Mouse (Mus musculus) frontal cortex, adult (tissue): ENCODE data around the gene Snu13.

Source experiments
- ATAC-seq: cut with Nextera tagmentation; 2 replicates; pipeline ENCODE4 v1.9.2; 2017; ENCODE audit warnings: mild to moderate bottlenecking, moderate library complexity, mixed read lengths; ENCODE audit not compliant: low TSS enrichment

Snu13 gene

DNA sequence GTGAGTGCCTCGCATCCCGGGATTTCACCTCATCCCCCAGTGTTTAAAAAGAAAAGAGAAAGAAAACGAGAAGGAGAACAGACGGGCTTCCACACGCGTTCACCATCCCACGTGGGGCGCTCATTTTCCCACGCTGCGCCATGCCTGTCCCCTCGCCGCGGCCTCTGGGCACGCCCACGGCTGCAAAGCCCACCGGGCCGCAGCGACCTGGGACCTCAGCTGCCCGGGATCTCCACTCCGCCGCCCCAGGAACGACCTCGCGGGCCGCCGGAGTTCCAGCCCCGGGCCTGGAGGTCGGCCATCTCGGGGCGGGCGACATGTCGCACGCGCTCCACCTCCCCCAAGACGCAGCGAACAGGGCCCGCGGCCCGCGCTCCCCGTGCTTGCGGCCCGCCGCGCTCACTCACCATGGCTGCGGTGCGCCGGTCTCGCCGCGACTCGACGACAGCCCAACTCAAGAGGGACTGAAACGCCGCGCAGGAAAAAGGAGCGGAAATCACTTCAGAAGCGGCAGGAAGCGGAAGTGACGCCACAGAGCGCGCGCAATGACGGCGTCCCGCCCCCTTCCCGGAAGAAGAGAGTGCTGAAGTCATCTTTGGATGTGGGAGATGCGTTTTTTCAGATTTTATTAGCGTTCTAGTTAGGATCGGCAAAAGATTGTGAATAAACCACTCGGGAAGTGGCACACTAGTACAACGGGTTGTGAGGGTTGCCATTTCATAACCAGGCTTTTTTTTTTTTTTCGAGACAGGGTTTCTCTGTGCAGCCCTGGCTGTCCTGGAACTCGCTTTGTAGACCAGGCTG is at the start of gene Snu13:
TSS of gene Snu13 (minus strand) at position 519 of the 804 bp plus-strand sequence.
- ATAC-seq: peak; percentile 93

DNA sequence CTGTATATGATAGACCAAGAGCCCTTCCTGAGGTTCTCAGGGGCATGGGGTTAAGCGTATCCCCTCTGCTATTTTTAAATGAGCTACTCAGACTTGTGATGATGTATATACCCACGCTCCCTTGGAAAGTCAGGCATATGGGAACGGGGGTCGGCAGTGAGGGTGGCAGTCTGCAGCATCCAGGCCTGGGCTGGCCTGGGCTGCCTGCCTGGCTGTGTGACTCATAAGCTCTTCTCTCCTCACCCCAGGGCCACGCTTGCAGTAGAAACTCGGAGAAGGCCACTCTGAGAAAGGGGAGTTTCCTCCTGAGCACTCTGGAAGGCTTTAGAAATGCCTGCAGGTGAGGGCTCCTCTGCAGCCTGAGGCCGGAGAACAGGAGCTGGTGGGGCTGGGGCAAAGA is 43.7 kb upstream of the Snu13 start:
- peak; percentile 39; the same call in 1 of the 2 replicates for ATAC-seq

- peak; percentile 43 for ATAC-seq
Observed at GRCm38 (mm10) chr15:82087266-82087665, 39.9 kb upstream of the Snu13 start.

DNA sequence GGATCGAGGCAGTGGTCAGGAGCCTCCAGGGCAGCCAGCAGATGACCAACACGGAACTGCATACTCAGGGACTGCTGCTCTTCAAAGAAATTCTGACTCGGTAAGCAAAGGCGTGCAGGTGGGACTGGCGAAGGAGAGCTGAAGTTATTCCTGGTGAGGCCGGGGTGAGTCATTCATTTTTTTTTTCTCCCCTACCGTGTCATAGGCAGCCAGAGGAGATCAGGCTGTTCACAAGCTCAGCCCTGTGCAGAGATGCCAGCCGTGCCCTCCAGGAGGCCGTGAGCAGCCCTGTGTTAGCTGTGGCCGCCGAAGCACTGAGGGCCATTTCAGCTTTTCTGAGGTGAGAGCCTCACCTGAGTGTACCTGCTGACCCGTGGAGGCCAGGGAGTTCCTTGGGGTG is 38.7 kb upstream of the Snu13 start:
- peak; percentile 54 for ATAC-seq

- ATAC-seq: peak; percentile 69
Observed at GRCm38 (mm10) chr15:82085606-82086005, 38.2 kb upstream of the Snu13 start.

- peak; percentile 72 for ATAC-seq
Observed at GRCm38 (mm10) chr15:82081161-82081560, 33.8 kb upstream of the Snu13 start.

GRCm38 (mm10) chr15:82079883-82080282 is 32.5 kb upstream of the Snu13 start:
- no peak for ATAC-seq

DNA sequence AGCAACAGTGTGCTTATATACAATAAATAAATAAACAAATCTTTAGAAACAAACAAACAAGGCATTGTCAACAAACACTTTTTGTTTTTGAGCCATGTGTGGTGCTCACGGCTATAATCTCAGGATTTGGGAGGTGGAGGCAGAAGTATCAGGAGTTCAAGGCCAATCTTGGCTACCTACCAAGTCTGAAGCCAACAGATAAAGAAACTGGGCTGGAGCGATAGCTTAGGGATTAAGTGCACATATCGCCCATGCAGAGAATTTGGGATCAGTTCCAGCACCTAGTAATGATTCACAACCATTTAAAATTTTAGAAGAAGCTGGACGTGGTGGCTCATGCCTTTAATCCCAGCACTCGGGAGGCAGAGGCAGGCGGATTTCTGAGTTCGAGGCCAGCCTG is 26.1 kb upstream of the Snu13 start:
- ATAC-seq: no peak

GRCm38 (mm10) chr15:82071816-82072469 is 24.5 kb upstream of the Snu13 start:
- peak; percentile 78 for ATAC-seq

DNA sequence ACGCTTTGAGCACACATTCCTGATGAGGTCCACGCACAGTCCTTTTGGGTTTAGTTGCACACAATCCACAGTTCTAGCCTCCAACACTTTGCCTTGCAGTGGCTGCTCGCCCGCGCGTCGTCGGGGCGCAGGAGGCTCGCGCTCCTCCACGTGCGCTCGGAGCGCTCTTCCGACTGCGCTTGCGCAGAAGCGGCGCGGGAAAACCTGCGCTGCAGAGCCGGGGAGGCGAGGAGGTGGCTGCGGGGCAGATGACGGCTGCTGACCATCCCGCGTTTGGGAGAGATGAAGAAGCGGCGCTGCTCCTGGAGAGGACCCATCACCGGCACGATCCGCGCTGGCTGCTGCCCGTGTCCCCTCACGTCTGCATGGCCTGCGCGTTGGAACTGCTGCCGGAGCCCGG is 22.5 kb upstream of the Snu13 start, which contains the start of gene Mei1:
TSS of gene Mei1 (plus strand) at position 99 of the 400 bp plus-strand sequence.
- ATAC-seq: no peak

- ATAC-seq: peak; percentile 76; the same call in 1 of the 2 replicates
Observed at GRCm38 (mm10) chr15:82065511-82065910, 18.1 kb upstream of the Snu13 start.

DNA sequence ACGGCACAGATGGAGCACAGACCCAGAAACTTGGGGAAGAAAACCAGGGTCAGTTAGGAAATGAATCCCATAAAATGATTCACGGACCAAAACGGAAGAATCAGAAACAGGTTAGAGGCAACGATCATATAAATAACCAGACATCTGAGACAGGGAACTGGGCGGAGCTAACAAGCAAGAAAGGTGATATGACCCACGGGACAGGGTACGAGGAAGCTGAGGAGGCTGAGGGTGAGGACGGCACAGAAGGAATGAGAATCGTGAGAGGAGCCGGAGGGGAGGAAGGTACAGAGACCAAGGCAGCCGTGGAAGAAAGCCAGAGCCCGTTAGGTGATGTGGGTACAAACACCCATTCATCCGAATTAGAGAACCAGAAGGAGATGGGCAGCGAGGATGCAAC is 16.5 kb upstream of the Snu13 start:
- ATAC-seq: no peak

DNA sequence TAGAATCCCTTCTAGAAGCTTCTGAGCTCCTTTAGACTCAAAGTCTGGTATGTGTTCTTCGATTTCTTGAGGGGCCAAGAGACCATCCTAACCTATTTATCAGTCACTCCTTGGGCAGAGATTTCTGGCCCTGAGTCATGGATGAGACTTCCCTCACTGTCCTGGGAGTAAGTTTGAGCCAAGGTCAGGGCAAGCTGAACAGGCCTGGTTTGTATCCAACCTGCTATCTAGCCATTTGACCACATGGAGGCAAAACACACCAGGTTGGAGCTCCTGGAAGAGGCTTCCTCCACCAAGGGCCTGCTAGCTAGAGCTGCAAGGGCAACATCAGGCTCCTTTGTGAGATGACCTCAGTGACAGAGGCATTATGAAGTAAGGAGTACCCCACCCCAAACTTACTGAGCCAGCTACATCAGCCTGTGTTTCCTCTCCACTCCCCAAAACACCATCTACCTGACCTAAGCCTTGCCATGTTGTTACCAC is 11.4 kb upstream of the Snu13 start, which contains the start of gene 4930407I10Rik:
TSS of gene 4930407I10Rik (plus strand) at position 433 of the 483 bp plus-strand sequence.
- no peak for ATAC-seq

DNA sequence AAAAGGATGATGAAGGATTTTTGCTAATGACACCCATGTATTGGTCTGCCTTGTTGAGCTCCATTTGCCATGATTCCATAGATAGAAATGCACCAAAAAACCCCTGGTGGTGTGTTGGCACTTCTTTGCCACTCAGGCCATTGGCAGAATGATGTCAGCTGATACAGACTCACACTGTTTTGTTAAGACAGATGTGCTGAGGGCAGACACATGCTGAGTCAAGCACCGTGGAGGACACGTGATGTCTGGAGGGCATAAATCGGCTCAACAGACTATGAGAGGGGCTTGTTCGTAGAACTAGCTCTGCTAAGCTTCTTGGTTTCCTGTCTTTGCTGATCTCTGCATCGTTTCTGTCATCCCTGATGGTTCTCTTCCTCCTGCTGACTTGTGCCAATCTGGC is 5.1 kb upstream of the Snu13 start:
- ATAC-seq: no peak

GRCm38 (mm10) chr15:82046246-82046891 is 1.0 kb downstream of the Snu13 start:
- 0 out of 2 replicates have a peak, but pooled peaks have one; percentile 17 for ATAC-seq

- no peak for ATAC-seq
Observed at GRCm38 (mm10) chr15:82044166-82044784, 3.1 kb downstream of the Snu13 start.

DNA sequence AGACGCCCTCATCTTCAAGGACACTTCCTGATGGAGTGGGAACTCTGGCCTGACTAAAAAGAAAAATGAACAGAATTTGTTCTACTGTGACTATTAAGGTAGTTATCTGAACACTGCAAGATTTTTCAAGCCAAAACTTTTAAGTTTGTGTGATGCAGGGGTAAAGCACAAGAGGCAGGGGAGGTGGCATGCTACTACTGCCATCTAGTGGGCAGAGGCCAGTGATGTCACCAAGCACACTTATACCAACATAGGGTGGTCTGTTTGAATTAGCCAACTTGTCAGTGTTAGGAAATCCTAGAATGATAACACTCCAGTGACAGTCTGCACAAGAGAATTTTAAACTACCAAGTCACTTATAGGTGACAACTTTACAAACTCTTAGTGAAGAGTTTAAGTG is 6.7 kb downstream of the Snu13 start:
- peak; percentile 76 for ATAC-seq

- ATAC-seq: no peak
Observed at GRCm38 (mm10) chr15:82035904-82036689, 11.3 kb downstream of the Snu13 start.

DNA sequence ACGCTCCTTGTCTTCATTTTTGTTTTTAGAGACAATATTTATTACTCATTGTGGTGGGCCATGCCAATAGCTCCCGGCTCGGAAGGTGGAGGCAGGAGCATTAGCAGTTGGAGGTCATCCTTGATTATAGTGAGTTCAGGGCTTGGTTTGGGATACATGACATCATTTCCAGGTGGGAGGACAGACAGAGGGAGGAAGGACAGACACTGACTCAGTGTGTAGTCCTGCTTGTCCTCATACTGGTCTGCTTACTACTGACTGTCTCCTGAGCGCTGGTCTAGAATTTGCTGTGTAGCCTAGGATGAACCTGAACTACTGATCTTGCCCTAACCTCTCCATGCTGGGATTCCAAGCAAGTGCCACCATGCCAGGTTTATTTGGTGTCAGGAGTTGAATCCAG is 13.6 kb downstream of the Snu13 start, which contains the start of gene Desi1:
TSS of gene Desi1 (minus strand) at position 101 of the 400 bp plus-strand sequence.
- ATAC-seq: no peak

GRCm38 (mm10) chr15:82032386-82032785 is 15.0 kb downstream of the Snu13 start:
- ATAC-seq: no peak

- no peak for ATAC-seq
Observed at GRCm38 (mm10) chr15:82027726-82028125, 19.7 kb downstream of the Snu13 start.
